Mouse (Mus musculus): ENCODE results near the gene G530012D18Rik.
"Not testable (repeated sequence)": the region's sequence is repeated elsewhere in the genome, so short reads cannot be mapped to it uniquely, and the experiment has no call there.

DNA sequence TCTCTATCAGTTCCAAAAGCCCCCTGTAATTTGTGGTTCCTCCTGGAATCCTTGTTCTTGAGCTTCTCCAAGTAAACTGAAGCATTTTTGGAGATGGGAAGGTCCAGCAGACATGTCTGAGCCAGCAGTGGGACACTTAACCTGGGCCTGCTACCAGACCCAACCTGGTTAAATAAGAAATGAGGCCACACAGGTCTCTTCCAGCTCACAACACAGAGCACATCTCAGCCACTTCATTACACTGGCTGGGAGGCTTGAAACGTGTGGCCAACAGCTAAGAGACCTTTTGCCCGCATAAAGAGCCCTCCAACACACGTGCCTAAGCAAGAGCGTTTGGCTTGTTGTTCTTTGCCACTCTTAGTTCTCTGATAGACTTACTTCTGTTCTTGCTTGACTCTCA, 1.9 kb upstream of the G530012D18Rik start:
- TF ChIP-seq CTCF (IDR thresholded peaks at IDR 0.05; ENCODE audit: extremely low read depth, insufficient read length, insufficient replicate concordance, low read depth, low read length); POLR2A (IDR thresholded peaks at IDR 0.05; ENCODE audit: low read depth, low read length): not testable (repeated sequence)
